Mouse (Mus musculus) monocyte, adult 2 months (primary cell): ENCODE results near the gene Rbl2.

Source experiments
- DNase-seq, 2 experiments: peaks; one replicate each; pipeline ENCODE4 v3.0.0; 2022; ENCODE audit warnings: low spot score in 2 of 2, low read depth in 1 of 2

Rbl2 gene

GRCm38 (mm10) chr8:91159959-91160800 is 90.3 kb downstream of the Rbl2 start:
- no peak for DNase-seq

GRCm38 (mm10) chr8:91170152-91170551 is 100.3 kb downstream of the Rbl2 start:
- no peak for DNase-seq

- no peak for DNase-seq
Measured at GRCm38 (mm10) chr8:91170914-91171313, 101.1 kb downstream of the Rbl2 start.

- no peak for DNase-seq
Measured at GRCm38 (mm10) chr8:91171605-91172004, 101.7 kb downstream of the Rbl2 start.
